Mouse (Mus musculus) bone marrow, adult 2 months (tissue): ENCODE results near the gene Nrde2.

Experiments used
- CTCF ChIP-seq: fragments of 200-500 bp; IDR thresholded peaks from 2 replicates; pipeline ENCODE4 v1.5.1; 2011; ENCODE audit warnings: low read length, control low read depth; ENCODE audit not compliant: control insufficient read depth, insufficient read depth
- POLR2A ChIP-seq: fragments of 200-500 bp; IDR thresholded peaks from 2 replicates; pipeline ENCODE4 v1.6.1; 2011; ENCODE audit warnings: low read depth, mild to moderate bottlenecking, control low read depth, low read length, borderline replicate concordance; ENCODE audit not compliant: control insufficient read depth

DNA sequence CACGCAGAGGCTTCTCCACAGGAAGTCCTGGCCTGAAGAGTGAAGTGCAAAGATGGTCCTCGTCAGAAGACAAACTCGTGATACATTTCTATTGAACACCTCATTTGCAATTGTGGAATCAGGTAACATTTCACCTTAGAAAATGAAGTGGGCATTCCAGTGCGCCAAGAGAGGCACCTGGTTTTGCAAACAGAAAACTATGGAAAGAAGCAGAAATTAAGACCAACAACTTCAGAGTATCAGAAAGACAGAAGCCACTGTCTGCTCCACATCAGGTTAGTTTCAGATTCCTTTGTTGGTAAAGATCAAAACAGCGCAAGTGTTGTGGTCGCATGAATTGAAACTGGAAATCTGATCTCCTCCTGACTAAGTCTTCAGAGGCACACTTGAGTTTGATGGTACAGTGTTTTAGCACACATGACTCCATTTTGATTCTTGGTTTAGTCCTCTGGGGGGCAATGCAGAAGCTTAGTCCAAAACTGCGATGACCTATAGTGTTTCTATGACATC, 5.6 kb upstream of the Nrde2 start:
- no peak for TF ChIP-seq POLR2A
- no peak for TF ChIP-seq CTCF
